Mouse (Mus musculus) embryonic facial prominence, embryonic 11.5 days (tissue): ENCODE data around the gene Gm31371. TPM values are rescaled to one million over a fixed set of nuclear protein-coding genes. Genes with fewer than 3 reads are reported as not detected.
"Not testable (repeated sequence)": the region's sequence is repeated elsewhere in the genome, so short reads cannot be mapped to it uniquely, and the experiment has no call there.

Experiments
- ATAC-seq: fragments of 200-750 bp; cut with Nextera tagmentation; replicated peaks from 2 replicates; pipeline ENCODE4 v1.8.0; 2017; ENCODE audit warnings: low read depth; ENCODE audit not compliant: insufficient number of reproducible peaks, low FRiP score, low TSS enrichment
- DNase-seq: peaks from one replicate; pipeline ENCODE4 v3.0.0-alpha.2; 2015; ENCODE audit warnings: low spot score
- H3K27ac ChIP-seq: fragments of 300-500 bp; sonication (generic); replicated peaks from 2 replicates; pipeline ENCODE4 v1.5.1; 2014; ENCODE audit warnings: mild to moderate bottlenecking, low read depth, low read length, control low read depth
- H3K27me3 ChIP-seq: fragments of 300-500 bp; sonication (generic); 2 replicates; pipeline ENCODE4 v1.6.1; 2014; ENCODE audit warnings: mild to moderate bottlenecking, low read length, moderate library complexity, mixed read lengths; ENCODE audit not compliant: control insufficient read depth, insufficient read depth
- H3K36me3 ChIP-seq: fragments of 300-500 bp; sonication (generic); replicated peaks from 2 replicates; pipeline ENCODE4 v1.6.1; 2014; ENCODE audit warnings: low read depth, mild to moderate bottlenecking, low read length, moderate library complexity, mixed read lengths; ENCODE audit not compliant: control insufficient read depth, insufficient read depth
- H3K4me1 ChIP-seq: fragments of 300-500 bp; sonication (generic); 2 replicates; pipeline ENCODE4 v1.6.1; 2014; ENCODE audit warnings: low read length, mixed read lengths; ENCODE audit not compliant: control insufficient read depth, insufficient read depth
- H3K4me2 ChIP-seq: fragments of 300-500 bp; sonication (generic); 2 replicates; pipeline ENCODE4 v1.6.1; 2014; ENCODE audit warnings: low read depth, mild to moderate bottlenecking, control low read depth, low read length, moderate library complexity
- H3K4me3 ChIP-seq: fragments of 300-500 bp; sonication (generic); 2 replicates; pipeline ENCODE4 v1.5.1; 2014; ENCODE audit warnings: low read depth, low read length, control low read depth
- H3K9ac ChIP-seq: fragments of 300-500 bp; sonication (generic); replicated peaks from 2 replicates; pipeline ENCODE4 v1.6.1; 2014; ENCODE audit warnings: mild to moderate bottlenecking, control low read depth, low read length
- H3K9me3 ChIP-seq: fragments of 300-500 bp; sonication (generic); replicated peaks from 2 replicates; pipeline ENCODE4 v1.6.1; 2016; ENCODE audit warnings: mild to moderate bottlenecking, low read length, inconsistent platforms, mixed read lengths; ENCODE audit not compliant: control insufficient read depth
- WGBS: fragments of 180-500 bp; shearing (Covaris S2); extraction: QIAGEN DNeasy Blood & Tissue Kit; methylation state at CpG from one replicate; pipeline ENCODE4 v1.1.7; 2014; 5-methylcytosine and 5-hydroxymethylcytosine counted together
- polyA plus RNA-seq: library from polyadenylated mRNA; unstranded; fragments of >200 nt; fragmentation: Nextera tagmentation; extraction: Ambion mirVana; gene quantifications from 2 replicates; pipeline ENCODE4 v1.2.1, GENCODE M21; 2014

Gene Gm31371
- polyA plus RNA-seq, 1 experiment from 2014 or later, result 0.10 TPM

- WGBS, result 47% methylated on average over 2 of the region's 2 CpGs
- not testable (repeated sequence) for H3K9ac ChIP-seq, ATAC-seq, DNase-seq, H3K4me2 ChIP-seq, H3K27ac ChIP-seq, H3K36me3 ChIP-seq, H3K4me3 ChIP-seq, H3K4me1 ChIP-seq, H3K27me3 ChIP-seq, H3K9me3 ChIP-seq
Observed at GRCm38 (mm10) chr8:19968151-19968550, 65.0 kb downstream of the Gm31371 start.

GRCm38 (mm10) chr8:19975237-19975636, 72.0 kb downstream of the Gm31371 start:
- H3K9ac ChIP-seq, H3K4me3 ChIP-seq, H3K9me3 ChIP-seq, H3K4me2 ChIP-seq, ATAC-seq, H3K4me1 ChIP-seq, DNase-seq, H3K36me3 ChIP-seq, H3K27ac ChIP-seq, H3K27me3 ChIP-seq: not testable (repeated sequence)
- 86% methylated on average over 6 of the region's 6 CpGs for WGBS

Other genes starting within 250 kb of the Gm31371 start
- gene 4930467E23Rik, start 173.8 kb upstream of the Gm31371 start, polyA plus RNA-seq, result not detected in 2 replicates